Mouse (Mus musculus) midbrain, embryonic 15.5 days (tissue): ENCODE results near the gene Card10. TPM values are rescaled to one million over a fixed set of nuclear protein-coding genes. Genes with fewer than 3 reads are reported as not detected.

ENCODE experiments used
- ATAC-seq: fragments of 200-750 bp; cut with Nextera tagmentation; replicated peaks from 2 replicates; pipeline ENCODE4 v1.8.0; 2017; ENCODE audit warnings: moderate TSS enrichment
- H3K27ac ChIP-seq: fragments of 300-500 bp; sonication (generic); 2 replicates; pipeline ENCODE4 v1.5.1; 2015; ENCODE audit warnings: mild to moderate bottlenecking, inconsistent platforms
- H3K27me3 ChIP-seq: fragments of 300-500 bp; sonication (generic); replicated peaks from 2 replicates; pipeline ENCODE4 v1.6.1; 2015; ENCODE audit warnings: inconsistent platforms
- H3K36me3 ChIP-seq: fragments of 300-500 bp; sonication (generic); replicated peaks from 2 replicates; pipeline ENCODE4 v1.6.1; 2015; ENCODE audit warnings: inconsistent platforms
- H3K4me1 ChIP-seq: fragments of 300-500 bp; sonication (generic); 2 replicates; pipeline ENCODE4 v1.6.1; 2015; ENCODE audit warnings: inconsistent platforms
- H3K4me2 ChIP-seq: fragments of 300-500 bp; sonication (generic); 2 replicates; pipeline ENCODE4 v1.6.1; 2015; ENCODE audit warnings: inconsistent platforms, mild to moderate bottlenecking, moderate library complexity
- H3K4me3 ChIP-seq: fragments of 300-500 bp; sonication (generic); 2 replicates; pipeline ENCODE4 v1.5.1; 2015; ENCODE audit warnings: mild to moderate bottlenecking, inconsistent platforms
- H3K9ac ChIP-seq: fragments of 300-500 bp; sonication (generic); 2 replicates; pipeline ENCODE4 v1.6.1; 2015; ENCODE audit warnings: mild to moderate bottlenecking, inconsistent platforms
- H3K9me3 ChIP-seq: fragments of 300-500 bp; sonication (generic); 2 replicates; pipeline ENCODE4 v1.6.1; 2016; ENCODE audit warnings: inconsistent platforms
- WGBS: fragments of 180-500 bp; shearing (Covaris S2); methylation state at CpG from one replicate; pipeline ENCODE4 v1.1.7; 2015; ENCODE audit warnings: mixed read lengths; 5-methylcytosine and 5-hydroxymethylcytosine counted together
- polyA plus RNA-seq: library from polyadenylated mRNA; unstranded; fragments of >200 nt; fragmentation: Nextera tagmentation; extraction: Ambion mirVana; gene quantifications from 2 replicates; pipeline ENCODE4 v1.2.1, GENCODE M21; 2015

Card10 gene
- polyA plus RNA-seq, 1 experiment from 2014 or later: 2.1 TPM

DNA sequence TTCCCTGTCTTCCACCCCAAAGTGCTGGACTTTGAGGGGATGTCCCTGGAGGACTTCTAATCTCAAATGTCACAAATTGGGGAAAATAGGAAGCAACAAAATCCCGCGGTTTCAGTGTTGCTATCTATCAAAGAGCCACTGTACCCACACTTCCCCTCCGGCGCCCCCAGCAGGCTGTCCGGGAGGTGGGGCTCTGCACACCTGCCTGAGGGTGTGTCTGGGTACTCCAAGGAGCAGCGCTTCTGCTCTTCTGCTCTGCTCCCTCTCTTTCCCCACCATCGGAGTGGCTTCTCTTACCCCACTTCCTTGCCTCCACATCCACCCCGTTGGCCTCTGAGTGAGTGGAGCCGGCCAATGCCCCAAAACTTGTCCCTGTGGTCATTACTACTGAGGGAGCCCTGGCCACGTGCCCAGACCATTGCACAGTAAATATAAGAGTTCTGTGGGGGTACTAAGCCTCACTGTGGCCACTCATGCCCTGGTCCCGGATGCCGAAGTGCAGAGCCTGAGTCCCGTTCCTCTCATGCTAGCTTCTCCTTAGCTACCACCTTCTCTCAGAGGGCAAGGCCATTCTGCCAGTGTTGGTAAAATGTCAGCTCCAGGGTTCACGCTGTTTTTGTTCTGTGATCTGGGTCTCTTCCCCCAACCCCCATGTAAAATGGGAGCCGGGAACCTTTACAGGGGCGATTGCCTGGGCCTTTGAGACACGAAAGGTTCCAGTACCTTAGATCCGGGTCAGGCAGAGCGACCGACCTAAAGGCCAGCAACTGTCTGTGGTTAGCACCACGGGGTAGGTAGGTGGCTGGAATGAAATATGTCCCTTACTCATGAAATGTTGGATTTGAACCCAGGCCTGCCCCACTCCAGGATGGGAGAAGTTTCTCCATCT lies 41.0 kb upstream of the Card10 start:
- no peak overlapping the region for H3K27ac ChIP-seq
- H3K36me3 ChIP-seq: no peaks in the 10 kb centered on the region
- ATAC-seq: no peak
- peaks cover 33% of the 10 kb centered on the region for H3K27me3 ChIP-seq
- WGBS: 40% methylated on average over 21 of the region's 21 CpGs
- no peaks in the 10 kb centered on the region for H3K9me3 ChIP-seq
- H3K4me2 ChIP-seq: peak overlapping the region; percentile 77
- no peak overlapping the region for H3K9ac ChIP-seq
- H3K4me3 ChIP-seq: peak overlapping the region; percentile 44
- H3K4me1 ChIP-seq: peaks cover 38% of the 10 kb centered on the region

DNA sequence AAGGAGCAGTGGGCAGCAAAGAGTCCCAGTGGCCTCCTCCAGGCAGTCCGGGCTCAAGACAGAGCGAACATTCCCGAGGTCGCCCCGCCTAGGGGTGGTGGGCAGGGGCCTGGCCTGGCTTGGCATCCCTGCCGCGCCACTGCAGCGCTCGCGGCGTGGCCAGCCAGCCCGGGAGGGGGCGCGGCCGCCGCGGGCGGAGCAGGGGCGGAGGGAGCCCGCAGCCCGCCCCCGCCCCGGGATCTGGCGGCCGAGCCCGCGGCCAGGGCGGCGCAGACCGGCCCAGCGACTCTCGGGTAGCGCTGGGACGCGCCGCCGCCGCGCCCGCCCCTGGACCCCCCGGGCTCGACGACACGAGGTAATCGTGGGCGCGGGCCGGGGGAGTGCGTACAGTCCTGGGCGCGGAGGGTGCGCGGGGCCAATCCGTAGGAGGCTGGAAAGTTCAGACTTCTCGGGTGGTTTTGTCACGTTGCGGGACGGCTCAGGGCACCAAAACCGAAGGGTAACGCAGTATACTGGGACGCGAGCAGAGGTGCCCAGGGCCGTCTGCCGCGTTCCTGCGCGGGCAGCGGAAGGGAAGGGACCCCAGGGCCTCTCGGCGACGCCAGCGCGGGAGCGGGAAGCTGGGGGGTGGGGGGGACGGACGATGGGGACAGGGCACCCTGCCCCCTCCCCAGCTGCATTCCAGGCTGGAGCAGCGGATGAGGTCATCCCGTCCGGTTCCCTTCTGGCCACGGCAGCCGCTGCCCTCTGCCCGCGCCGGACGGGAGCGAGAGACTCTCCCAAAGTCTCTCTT lies 39.7 kb upstream of the Card10 start, which contains the start of gene Cdc42ep1:
Gene Cdc42ep1 (plus strand): TSS at position 254 of the 793 bp plus-strand sequence.
- peaks cover 33% of the 10 kb centered on the region for H3K27me3 ChIP-seq
- H3K4me1 ChIP-seq: peaks cover 38% of the 10 kb centered on the region
- peak within 1 kb of the TSS; percentile 44 for H3K4me3 ChIP-seq
- peak within 1 kb of the TSS; percentile 62 for H3K27ac ChIP-seq
- H3K36me3 ChIP-seq: no peaks in the 10 kb centered on the region
- peak within 1 kb of the TSS; percentile 46 for H3K9ac ChIP-seq
- H3K9me3 ChIP-seq: no peaks in the 10 kb centered on the region
- peak; percentile 46 for ATAC-seq
- H3K4me2 ChIP-seq: peak within 1 kb of the TSS; percentile 77
- under 1% methylated on average over 70 of the region's 86 CpGs for WGBS

DNA sequence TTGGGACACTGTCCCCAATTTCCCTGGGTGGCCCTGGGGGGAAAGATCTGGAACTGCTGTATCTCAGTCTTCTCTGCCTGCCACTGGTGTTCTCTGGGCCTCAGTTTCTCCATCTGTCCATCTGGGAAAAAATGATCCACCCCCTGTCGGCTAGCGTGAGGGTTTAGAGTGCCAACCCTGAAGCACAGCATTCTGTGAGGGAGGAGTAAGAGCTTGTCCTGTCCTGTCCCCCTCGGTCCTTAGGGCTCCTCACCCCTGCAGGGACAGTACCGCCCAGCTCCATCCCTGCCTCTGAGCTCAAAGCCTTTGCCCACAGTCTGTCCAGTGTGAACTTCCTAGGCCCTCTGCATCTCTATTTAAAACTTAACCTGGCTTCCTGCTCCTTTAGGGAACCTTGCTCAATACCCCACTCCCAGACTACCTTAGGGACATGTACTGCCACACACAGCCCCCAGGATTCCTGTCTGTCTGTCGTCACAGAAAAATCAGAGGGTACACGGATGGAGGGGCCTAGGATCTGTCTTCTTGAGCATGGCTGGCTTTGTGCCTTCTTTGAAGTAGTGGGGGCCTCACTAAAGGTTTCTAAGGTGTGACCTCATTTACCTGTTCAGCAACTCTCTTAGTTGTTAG lies 38.4 kb upstream of the Card10 start:
- H3K4me2 ChIP-seq: no peak overlapping the region
- H3K4me3 ChIP-seq: no peak overlapping the region
- no peaks in the 10 kb centered on the region for H3K36me3 ChIP-seq
- H3K9me3 ChIP-seq: no peaks in the 10 kb centered on the region
- 44% methylated on average over 6 of the region's 6 CpGs for WGBS
- no peak for ATAC-seq
- no peak overlapping the region for H3K9ac ChIP-seq
- H3K4me1 ChIP-seq: peaks cover 38% of the 10 kb centered on the region
- peaks cover 33% of the 10 kb centered on the region for H3K27me3 ChIP-seq
- H3K27ac ChIP-seq: no peak overlapping the region

DNA sequence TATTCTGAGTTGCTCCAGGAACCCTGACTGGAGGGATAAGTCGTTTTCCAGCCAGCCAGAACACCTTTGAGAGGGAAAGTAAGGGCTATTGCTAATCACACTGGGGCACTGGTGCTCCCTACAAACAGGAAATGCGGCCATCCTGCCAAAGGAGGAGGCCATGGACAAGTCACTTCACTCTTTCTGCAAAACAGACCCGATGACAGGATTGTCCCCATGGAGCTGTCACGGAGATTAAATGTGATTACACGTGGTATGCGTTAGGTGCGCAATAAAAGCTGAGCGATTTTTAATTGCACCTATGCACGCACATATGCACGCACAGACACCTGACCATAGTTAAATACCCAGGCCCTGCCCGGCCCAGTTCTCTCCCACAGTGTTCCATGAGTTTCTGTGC lies 37.9 kb upstream of the Card10 start:
- Histone ChIP-seq H3K27ac (no peak overlapping the region), H3K4me2 (no peak overlapping the region), H3K27me3 (peaks cover 33% of the 10 kb centered on the region), H3K9me3 (no peaks in the 10 kb centered on the region), H3K4me1 (peaks cover 38% of the 10 kb centered on the region), H3K36me3 (no peaks in the 10 kb centered on the region), H3K9ac (no peak overlapping the region), H3K4me3 (no peak overlapping the region)
- WGBS: 39% methylated on average over 11 of the region's 11 CpGs
- no peak for ATAC-seq

DNA sequence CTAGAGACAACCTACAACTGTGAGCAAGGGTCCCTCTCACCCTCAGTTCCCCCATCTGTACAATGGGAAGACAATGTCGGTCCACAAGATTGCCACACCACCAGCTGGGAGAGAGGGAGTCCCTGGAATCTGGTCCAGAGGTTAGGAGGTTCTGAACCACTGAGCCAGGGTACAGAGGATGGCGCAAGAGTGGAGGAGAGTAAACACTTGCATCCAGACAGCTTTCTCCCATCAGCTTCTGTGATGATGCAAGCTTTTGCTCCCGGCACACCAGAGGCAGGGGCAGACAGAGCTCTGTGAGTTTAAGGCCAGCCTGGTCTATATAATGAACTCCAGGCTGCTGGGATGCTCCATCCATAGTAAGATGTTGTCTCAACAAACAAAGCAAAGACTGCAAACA lies 37.4 kb upstream of the Card10 start:
- Histone ChIP-seq H3K9me3 (no peaks in the 10 kb centered on the region), H3K27ac (no peak overlapping the region), H3K4me3 (no peak overlapping the region), H3K4me2 (no peak overlapping the region), H3K36me3 (no peaks in the 10 kb centered on the region), H3K4me1 (peaks cover 40% of the 10 kb centered on the region), H3K27me3 (peaks cover 33% of the 10 kb centered on the region), H3K9ac (no peak overlapping the region)
- ATAC-seq: no peak
- 56% methylated on average over 3 of the region's 3 CpGs for WGBS

DNA sequence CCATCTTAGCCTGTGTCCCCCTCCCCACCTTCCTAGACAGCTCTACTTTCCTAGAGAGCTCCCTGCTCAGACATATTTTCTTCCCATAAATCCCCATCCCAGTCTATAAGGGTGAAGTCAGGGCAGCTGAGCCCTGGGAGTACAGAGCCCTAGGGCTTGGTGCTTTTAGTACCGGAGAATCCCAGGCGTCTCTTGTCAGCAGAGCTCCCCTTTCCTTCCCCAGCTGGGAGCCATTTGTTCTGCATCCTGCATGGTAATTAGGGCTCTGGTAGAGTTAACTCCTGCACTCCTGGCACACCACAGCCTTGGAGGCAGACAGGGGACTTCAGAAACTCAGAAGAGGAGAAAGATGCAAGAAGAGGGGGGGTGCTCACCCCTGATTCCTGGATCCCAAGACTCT lies 36.9 kb upstream of the Card10 start:
- Histone ChIP-seq H3K4me3 (no peak overlapping the region), H3K27ac (no peak overlapping the region), H3K9me3 (no peaks in the 10 kb centered on the region), H3K36me3 (no peaks in the 10 kb centered on the region), H3K9ac (no peak overlapping the region), H3K27me3 (peaks cover 32% of the 10 kb centered on the region), H3K4me1 (peaks cover 39% of the 10 kb centered on the region), H3K4me2 (no peak overlapping the region)
- WGBS: 2% methylated on average over 2 of the region's 2 CpGs
- no peak for ATAC-seq

DNA sequence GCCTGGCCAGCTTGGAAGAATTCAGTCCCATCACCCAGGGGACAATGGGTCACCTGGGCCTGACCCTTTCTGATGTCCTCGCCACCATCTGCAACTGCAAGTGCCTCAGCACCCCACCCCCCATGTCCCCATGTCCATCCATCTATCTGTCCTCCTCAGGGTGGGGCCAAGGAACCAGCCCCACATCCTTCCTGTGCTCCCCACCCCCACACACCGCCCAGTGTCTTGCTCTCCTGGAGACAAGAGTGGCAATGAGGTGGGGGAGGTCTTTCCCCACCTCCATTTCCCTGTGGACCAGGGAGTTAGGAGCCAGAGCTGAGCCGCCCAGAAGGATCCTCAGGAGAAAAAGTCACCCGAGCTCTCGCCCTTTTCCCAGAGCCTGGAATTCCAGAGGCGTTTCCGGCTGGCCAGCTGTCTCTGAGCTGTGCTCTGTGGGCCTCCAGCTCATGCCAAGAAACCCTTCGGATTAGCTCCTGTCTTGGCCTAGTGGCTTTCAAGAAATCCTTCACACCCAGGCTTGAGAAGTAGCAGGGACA lies 33.3 kb upstream of the Card10 start:
- Histone ChIP-seq H3K9ac (no peak overlapping the region), H3K27me3 (0 out of 2 replicates have a peak, but pooled peaks cover 3% of the 10 kb centered on the region), H3K4me1 (peaks cover 38% of the 10 kb centered on the region), H3K4me3 (no peak overlapping the region), H3K4me2 (no peak overlapping the region), H3K9me3 (no peaks in the 10 kb centered on the region), H3K27ac (peak overlapping the region; percentile 58), H3K36me3 (no peaks in the 10 kb centered on the region)
- 40% methylated on average over 8 of the region's 8 CpGs for WGBS
- no peak for ATAC-seq

DNA sequence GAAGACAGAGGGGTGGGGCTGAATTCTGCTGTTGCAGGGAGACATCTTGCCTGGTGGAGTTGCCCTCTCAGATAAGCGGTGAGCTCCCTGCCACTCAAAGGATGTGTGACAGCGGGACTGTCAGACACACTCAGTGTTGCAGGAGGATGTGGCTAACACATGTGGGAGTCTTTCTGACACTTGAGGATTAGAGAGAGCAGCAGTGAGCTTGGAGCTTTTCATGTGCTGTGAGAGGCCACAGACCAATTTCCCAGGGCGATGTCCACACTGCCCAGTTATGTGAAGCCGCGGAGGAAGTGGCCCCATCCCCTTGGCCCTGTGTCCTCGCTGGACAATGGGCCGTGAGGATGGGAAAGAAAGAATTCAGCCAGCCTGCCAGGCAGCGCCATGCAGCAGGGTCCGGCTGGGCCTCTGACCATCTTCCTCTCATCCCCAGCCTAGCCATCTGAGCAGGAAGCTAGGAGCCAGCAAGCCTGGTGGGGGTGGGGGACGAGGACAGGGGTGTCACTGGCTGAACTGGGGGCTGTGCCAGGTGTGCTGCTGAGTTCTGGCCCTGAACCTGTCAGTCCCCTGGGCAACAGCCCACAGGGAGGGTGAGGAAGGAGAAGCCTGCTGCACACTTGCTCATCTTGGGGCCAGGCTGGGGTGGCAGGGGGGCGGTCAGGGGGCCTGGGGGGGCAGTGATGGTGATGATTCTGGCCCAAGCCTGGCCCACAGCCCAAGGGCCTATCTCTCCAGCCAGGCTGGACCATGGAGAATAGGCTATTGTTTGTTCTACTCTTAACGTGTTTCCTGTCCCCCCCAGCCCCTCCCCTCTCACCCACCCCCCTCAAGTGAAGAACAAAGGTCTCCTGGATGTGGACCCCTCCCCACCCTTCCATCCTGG lies 32.6 kb upstream of the Card10 start:
- Histone ChIP-seq H3K9me3 (no peaks in the 10 kb centered on the region), H3K9ac (no peak overlapping the region), H3K4me2 (no peak overlapping the region), H3K27me3 (0 out of 2 replicates have a peak, but pooled peaks cover 3% of the 10 kb centered on the region), H3K4me1 (peaks cover 31% of the 10 kb centered on the region), H3K4me3 (no peak overlapping the region), H3K36me3 (no peaks in the 10 kb centered on the region), H3K27ac (peak overlapping the region; percentile 58)
- WGBS: 10% methylated on average over 11 of the region's 12 CpGs
- ATAC-seq: no peak

DNA sequence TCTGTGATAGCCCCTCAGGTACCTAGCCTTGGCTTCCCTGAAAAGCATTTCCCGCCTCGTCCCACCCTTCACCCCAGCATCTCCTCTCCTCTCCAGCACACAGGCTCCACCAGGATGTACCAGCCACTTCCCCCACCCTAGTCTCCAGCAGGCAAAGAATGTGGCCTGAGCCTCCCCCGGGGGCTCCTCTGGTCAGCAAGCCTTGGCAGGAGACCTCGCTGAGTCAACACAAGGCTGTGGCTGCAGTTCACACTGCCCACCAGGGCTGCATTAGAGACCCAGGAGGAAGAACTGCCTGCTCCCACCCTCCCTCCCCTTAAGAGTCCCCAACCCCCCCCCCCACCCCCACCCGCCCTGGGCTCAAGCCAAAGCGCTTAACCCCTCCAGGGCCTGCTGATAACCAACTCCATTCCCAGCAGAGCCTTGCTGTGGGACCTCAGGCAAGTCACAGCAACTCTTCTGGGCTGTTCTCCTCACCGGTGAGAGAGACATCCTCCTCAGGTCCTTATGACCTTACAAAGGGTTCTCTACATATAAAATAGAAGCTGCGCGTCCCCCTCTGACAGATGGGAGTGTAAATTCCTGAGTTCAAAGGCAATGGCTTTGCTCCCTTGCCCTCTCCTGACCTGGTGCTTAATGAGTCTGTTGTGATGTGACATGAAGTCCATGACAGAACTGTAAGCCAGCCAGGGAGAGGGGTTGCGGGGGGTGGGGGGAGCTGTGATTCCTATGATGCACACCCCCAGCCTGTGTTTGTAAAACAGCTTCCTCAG lies 31.6 kb upstream of the Card10 start:
- Histone ChIP-seq H3K36me3 (no peaks in the 10 kb centered on the region), H3K4me1 (peaks cover 21% of the 10 kb centered on the region), H3K9me3 (no peaks in the 10 kb centered on the region), H3K4me2 (no peak overlapping the region), H3K9ac (no peak overlapping the region), H3K4me3 (no peak overlapping the region), H3K27me3 (no peaks in the 10 kb centered on the region), H3K27ac (peak overlapping the region; percentile 58)
- no peak for ATAC-seq
- WGBS: 58% methylated on average over 10 of the region's 10 CpGs

DNA sequence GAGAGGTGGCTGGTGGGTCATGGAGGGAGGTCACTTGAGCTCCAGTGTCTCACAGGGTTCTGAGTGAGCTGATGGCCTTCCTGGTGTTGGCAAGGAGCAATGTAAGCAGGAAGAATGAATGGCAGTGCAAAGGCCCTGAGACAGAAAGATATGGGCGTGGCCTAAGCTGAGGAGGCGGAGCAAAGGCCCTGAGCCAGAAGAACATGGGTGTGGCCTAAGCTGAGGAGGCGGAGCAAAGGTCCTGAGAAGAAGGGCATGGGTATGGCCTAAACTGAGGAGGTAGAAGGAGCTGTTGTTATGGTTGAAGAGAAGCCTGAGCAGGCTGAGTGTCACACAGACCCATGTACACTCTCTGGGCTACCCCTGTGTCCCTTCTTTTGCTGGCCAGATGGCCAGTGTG lies 30.7 kb upstream of the Card10 start:
- Histone ChIP-seq H3K4me2 (no peak overlapping the region), H3K27me3 (no peaks in the 10 kb centered on the region), H3K9me3 (no peaks in the 10 kb centered on the region), H3K27ac (no peak overlapping the region), H3K4me1 (peaks cover 18% of the 10 kb centered on the region), H3K36me3 (no peaks in the 10 kb centered on the region), H3K9ac (no peak overlapping the region), H3K4me3 (no peak overlapping the region)
- no peak for ATAC-seq
- 91% methylated on average over 3 of the region's 3 CpGs for WGBS

DNA sequence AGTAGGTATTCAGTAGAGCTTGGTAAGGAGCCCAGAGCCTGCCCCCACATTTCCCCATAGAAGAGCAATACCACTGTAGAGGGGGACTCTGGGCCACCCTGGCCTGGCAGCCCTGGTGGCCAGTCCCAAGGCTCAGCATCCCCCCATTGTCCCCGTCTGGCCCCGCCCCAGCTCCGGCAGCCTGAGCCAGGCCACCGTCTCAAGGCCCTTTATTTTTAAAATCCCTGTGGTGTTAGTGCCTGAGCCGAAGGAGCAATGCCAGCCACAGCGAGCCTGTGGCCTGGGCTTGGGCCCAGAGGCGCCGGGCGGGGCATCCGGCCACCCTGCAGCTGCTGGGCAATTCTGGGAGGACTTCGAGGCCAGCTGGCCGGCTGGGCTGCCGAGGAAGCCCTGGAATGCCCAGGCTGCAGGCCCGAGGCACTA lies 29.9 kb upstream of the Card10 start:
- no peaks in the 10 kb centered on the region for H3K9me3 ChIP-seq

More for the DNA sequence above, 29.9 kb upstream of the Card10 start:
- no peak overlapping the region for H3K4me2 ChIP-seq
- no peak overlapping the region for H3K4me3 ChIP-seq
- H3K27ac ChIP-seq: peak overlapping the region; percentile 69
- peaks cover 26% of the 10 kb centered on the region for H3K4me1 ChIP-seq
- no peaks in the 10 kb centered on the region for H3K27me3 ChIP-seq
- H3K9ac ChIP-seq: no peak overlapping the region
- WGBS: 8% methylated on average over 14 of the region's 14 CpGs
- peak; percentile 66 for ATAC-seq
- H3K36me3 ChIP-seq: no peaks in the 10 kb centered on the region
